Mouse (Mus musculus): ENCODE measurements around the gene Kctd12b.

DNA sequence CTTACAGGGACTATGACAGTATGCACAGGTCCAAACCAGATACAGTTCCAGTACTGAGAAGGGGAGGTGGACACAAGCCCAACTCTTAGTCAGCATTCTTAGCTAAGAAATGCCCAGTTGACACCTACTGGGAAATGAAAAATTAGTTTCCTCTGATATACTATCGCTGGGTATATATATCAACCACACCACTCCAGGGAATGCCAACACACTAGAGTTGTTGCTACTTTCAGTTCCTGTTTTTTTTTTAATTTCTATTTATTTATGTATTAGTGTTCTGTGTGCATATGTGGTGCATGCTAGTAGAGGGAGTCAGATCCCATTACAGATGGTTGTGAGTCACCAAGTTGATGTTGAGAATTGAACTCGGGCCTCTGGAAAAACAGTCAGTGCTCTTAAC, 20.5 kb upstream of the Kctd12b start:
- TF ChIP-seq CHD2 (IDR thresholded peaks at IDR 0.05; ENCODE audit: low read depth, low read length) (no peak), HCFC1 (IDR thresholded peaks at IDR 0.05; ENCODE audit: borderline replicate concordance, insufficient read depth, low read length) (no peak), MAFK (IDR thresholded peaks at IDR 0.05; ENCODE audit: insufficient read depth, low read depth, low read length) (no peak)
